Mouse (Mus musculus): ENCODE measurements around the gene Pdia6.

The Pdia6 gene

DNA sequence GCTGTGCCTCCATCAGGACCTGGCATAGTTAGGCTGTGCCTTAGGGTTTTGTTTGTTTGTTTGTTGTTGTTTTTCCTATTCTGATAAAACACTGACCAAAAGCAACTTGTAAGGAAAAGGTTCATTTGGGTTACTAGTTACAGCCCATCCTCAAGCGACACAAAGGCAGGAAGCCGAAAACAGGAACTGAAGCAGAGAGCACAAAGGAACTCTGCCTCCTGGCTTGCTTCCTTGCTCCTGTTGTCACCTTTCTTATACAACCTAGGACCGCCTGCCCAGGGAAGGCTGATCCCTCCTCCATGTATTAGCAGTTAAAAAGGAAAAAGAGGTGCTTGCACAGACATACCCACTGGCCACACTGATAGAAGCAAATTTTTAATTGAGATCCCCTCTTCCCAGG lies 2.5 kb upstream of the Pdia6 start:
- no peak for DNase-seq (ENCODE audit: low spot score)

DNA sequence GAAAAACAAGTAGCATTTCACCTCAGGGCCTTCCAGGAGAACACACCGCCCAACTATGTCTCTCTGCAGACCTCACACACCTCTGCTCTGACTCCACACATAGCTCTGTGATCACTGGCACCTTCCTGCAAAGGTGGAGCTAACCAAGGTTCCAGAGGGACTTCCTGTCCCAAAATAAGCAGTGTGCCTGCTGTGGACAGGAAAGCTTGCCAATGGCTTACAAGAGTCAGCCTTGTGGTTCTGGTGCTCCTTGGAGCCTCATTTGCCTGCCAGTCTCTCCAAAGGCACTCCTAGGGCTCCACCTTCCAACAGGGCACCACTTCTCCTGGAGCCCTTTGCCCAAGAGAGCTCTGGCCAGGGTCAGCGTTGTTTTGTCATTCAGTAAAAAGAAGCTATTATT lies 1.5 kb upstream of the Pdia6 start:
- no peak for DNase-seq (ENCODE audit: low spot score)

DNA sequence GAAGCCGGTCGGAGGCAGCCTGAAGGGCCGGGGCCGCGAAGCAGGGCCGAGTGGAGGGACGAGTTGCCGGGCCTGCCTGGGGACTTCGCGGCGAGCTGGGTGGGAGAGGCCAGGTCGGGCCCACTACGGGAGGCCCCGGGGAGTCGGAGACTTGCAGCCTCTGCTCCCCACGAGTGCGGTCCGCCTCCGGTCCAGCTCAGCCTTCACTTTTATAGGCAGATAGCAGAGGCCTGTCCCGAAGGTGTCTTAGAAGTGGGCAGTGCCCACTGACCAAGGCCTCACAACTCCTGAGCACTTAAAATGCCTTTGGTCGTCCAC lies 287 bp downstream of the Pdia6 start:
- no peak for DNase-seq (ENCODE audit: low spot score)

GRCm38 (mm10) chr12:17267316-17267715 lies 971 bp downstream of the Pdia6 start:
- DNase-seq (ENCODE audit: low spot score), result no peak

DNA sequence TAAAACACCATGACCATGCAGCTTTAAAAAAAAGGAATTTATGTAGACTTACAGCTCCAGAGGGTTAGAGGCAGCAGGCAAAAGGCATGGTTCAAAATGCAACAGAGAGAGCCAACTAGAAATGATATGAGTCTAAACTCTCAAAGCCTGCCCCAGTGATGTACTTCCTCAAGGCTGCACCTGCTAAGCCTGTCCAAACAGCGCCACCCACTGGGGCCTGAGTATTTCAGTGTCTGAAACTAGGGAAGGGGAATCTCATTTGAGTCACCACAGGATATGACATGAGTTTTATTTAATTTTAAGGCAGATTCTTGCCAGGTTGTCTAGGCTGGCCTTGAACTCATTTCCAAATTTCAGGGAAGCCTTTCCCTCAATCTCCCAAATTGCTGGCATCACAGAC lies 4.9 kb downstream of the Pdia6 start:
- peak; percentile 47 for DNase-seq (ENCODE audit: low spot score)

- no peak for DNase-seq (ENCODE audit: low spot score)
These were observed 7.5 kb downstream of the Pdia6 start for GRCm38 (mm10) chr12:17273841-17274240.

- DNase-seq (ENCODE audit: low spot score), result no peak
These were observed 22.2 kb downstream of the Pdia6 start for GRCm38 (mm10) chr12:17288496-17288895.

- DNase-seq (ENCODE audit: low spot score), result no peak
These were observed 22.7 kb downstream of the Pdia6 start for GRCm38 (mm10) chr12:17289060-17289459.

DNA sequence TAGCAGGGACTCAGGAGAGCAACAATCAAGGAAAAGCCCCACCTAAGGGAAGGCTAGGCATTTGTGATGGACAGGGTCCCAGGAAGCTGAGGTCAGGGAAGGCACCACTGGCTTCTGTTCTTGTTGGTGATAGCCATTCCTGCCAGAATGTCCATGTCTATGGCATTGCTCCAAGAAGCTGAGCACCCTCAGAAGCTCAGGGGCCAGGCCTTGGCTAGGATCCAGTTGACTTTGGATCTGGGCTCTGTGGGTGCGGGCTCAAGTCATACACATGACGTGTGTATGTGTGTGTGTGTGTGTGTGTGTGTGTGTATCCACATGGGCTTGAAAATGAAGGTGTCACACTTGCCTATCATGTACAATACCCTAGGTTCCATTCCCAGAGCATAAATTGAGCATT lies 23.6 kb downstream of the Pdia6 start:
- DNase-seq (ENCODE audit: low spot score), result no peak

DNA sequence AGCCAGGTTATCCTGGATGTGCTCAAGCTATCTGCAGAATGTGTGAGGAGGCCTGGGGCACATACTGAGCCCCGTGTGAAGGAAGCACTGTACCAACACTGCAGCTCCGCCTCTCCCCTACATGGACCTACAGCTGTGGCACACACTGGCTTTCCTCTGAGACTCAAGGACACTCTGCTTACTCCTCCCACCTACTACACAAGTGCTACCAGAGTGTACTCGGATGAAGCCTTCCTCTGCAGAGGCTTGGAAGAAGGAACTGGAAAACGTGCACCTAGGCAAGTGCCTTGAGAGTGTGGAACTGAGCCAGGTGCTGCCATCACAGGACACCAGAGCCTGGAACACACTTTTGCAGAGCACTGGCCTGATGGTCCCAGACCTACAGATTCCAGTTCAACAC lies 24.2 kb downstream of the Pdia6 start:
- no peak for DNase-seq (ENCODE audit: low spot score)

DNA sequence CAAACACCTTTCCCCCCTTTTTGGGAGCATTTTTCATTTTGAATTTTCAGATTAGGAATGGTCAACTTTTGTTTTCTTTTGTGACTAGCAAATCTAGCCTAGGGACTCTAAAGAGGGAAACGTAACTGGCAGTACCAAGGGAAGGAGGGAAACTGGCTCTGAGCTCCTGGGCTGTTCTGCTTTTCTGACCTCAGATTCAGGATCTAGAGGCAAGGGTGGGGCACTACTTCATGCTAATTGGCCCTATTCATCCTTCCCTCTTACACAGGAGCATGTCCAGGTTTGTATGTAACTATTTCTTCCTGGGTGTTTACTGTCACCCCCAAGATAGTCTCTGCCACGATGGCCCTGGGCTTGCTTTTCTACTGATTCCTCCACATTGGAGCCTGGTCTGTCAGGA lies 30.6 kb downstream of the Pdia6 start:
- DNase-seq (ENCODE audit: low spot score), result no peak

GRCm38 (mm10) chr12:17299902-17300301 lies 33.6 kb downstream of the Pdia6 start:
- DNase-seq (ENCODE audit: low spot score), result no peak

DNA sequence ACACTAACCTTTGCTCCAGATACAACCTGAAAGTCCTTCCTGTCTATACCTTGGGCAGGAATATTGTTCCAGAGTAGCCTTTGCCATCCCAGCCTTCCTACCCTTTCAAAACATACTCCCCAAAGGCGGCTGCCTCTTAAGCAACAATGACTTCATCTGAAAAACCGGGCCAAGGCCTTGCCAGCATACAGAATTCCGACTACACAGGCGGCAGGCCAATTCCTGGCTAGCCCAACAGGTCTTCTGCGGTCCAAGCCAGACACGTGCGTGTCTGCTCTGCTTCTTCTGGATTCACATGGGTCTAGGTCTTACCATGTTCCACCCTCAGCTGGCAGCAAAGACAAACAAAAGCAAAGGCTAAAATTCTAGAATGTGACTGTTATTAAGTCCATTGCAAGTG lies 39.1 kb downstream of the Pdia6 start:
- no peak for DNase-seq (ENCODE audit: low spot score)

DNA sequence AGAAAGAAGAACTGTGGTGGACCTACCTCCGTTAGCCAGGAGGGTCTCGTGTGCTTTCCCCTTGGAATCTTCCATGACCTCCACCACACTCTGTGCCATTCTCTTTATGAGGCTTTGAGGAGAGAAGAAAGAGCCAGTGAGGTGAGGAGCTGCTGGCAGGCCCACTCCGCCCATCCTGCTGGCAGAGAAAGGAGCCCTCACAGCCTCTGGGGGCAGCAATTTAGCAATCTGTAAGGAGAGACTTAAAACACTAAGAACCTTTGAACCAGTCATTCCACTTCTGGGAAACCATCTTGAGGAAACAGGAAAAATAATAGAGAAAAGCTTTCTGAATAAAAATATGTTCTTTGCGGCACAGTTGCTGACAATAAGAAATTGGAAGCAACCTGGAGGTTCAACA lies 41.9 kb downstream of the Pdia6 start:
- no peak for DNase-seq (ENCODE audit: low spot score)

GRCm38 (mm10) chr12:17310852-17311839 lies 44.8 kb downstream of the Pdia6 start:
- no peak for DNase-seq (ENCODE audit: low spot score)

DNA sequence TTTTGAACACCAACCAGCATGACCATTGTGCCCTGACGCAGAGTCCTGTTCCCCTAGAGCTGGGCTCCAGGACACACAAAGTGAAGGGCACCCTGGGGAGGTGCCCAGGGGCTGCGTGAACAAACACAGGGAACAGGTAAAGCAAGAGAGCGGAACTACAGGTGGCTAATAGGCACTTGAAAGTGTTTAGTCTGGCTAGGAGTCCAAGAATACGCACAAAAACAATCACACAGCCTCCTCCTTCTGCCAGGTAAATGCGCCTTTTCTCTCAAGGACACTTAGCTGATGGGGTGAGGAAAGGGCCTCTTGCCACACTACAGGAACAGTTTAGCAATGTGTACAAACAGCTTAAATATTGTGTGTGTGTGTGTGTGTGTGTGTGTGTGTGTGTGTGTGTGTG lies 49.8 kb downstream of the Pdia6 start:
- no peak for DNase-seq (ENCODE audit: low spot score)

DNA sequence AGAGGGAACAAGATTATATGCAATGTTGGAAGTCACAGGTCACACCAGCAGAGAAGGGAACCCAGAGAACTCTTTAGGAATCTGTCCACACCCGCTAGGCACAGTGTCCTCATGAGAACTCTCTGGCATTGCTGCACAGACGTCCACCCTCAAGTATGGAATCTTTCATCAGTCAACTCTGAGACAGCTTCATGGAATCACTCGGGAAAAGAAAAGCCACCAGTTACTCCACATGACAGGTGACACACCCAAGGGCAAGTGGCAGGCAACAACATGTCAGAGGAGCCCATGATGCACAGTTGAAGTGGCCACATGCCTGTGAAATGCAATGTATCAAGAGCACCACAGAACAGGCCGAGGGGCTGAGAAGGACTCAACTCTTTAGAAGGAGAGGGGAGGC lies 51.6 kb downstream of the Pdia6 start:
- DNase-seq (ENCODE audit: low spot score), result no peak

GRCm38 (mm10) chr12:17318453-17318852 lies 52.1 kb downstream of the Pdia6 start:
- DNase-seq (ENCODE audit: low spot score), result no peak

- peak; percentile 37 for DNase-seq (ENCODE audit: low spot score)
These were observed 58.5 kb downstream of the Pdia6 start for GRCm38 (mm10) chr12:17324549-17325470.

- no peak for DNase-seq (ENCODE audit: low spot score)
These were observed 62.9 kb downstream of the Pdia6 start, which contains the start of gene Atp6v1c2 for GRCm38 (mm10) chr12:17329259-17329658. Atp6v1c2 (minus strand) TSS chr12:17329359.

GRCm38 (mm10) chr12:17333459-17333858 lies 67.1 kb downstream of the Pdia6 start:
- no peak for DNase-seq (ENCODE audit: low spot score)

All from embryo, embryonic 10 days (tissue).